Mouse (Mus musculus) c-Kit-negative CD71-positive TER-119-positive erythroid progenitor cells, embryonic 14.5 days (primary cell): ENCODE data around the gene Hapln4.

Experiments used
- DNase-seq: peaks from one replicate; pipeline ENCODE4 v3.0.0-alpha.2; 2013; ENCODE audit warnings: low read depth, low spot score

Gene Hapln4

GRCm38 (mm10) chr8:70137890-70138289 is 54.6 kb downstream of the Hapln4 start:
- DNase-seq = no peak

GRCm38 (mm10) chr8:70139026-70139857 is 56.0 kb downstream of the Hapln4 start, which contains the start of the genes Rfxank, Borcs8 and Mef2b:
Gene Rfxank (minus strand): TSS chr8:70139154.
Gene Borcs8 (plus strand): TSS chr8:70139499.
Gene Mef2b (plus strand): TSS chr8:70139711.
- peak; percentile 99 for DNase-seq

- no peak for DNase-seq
These were observed 56.7 kb downstream of the Hapln4 start for GRCm38 (mm10) chr8:70139981-70140380.
